Mouse (Mus musculus) cortical plate, adult 2 months (tissue): ENCODE measurements at regions not wholly inside any gene's neighbourhood (a gene's known extent, or its start where the extent isn't known, plus 50 kb on each side); places are given as distances from the start of the nearest gene placed in this dataset.

ENCODE experiments used
- CTCF ChIP-seq: fragments of 200-500 bp; IDR thresholded peaks from 2 replicates; pipeline ENCODE4 v1.5.1; 2011; ENCODE audit warnings: mild to moderate bottlenecking, control low read depth, low read length; ENCODE audit not compliant: insufficient read depth; ENCODE audit errors: extremely low read depth
- POLR2A ChIP-seq: fragments of 200-500 bp; IDR thresholded peaks from 2 replicates; pipeline ENCODE4 v1.6.1; 2011; ENCODE audit warnings: mild to moderate bottlenecking, low read length, control low read depth; ENCODE audit not compliant: insufficient read depth; ENCODE audit errors: extremely low read depth

DNA sequence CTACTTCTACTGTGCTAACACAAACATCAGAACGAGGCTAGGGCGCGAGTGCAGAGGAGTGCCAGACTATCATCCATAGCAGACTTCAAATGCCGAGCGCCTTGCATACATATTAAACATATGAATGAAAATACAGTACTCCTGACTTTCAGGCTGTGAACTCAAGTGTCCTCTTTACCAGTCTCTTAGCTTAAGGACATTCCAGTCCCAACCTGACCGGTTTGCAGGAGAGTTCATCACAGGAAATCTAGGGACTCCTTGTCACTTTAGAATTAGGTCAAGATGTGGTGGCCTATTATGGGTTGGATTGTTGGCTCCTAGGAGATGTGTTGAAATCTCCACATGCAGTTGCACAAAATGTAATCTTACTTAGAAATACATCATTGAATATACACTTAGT, 150.9 kb upstream of the Rbms1 start:
- no peak for TF ChIP-seq CTCF
- TF ChIP-seq POLR2A = no peak
